Mouse (Mus musculus): ENCODE results near the gene 9130213A22Rik. TPM values are rescaled to one million over a fixed set of nuclear protein-coding genes. Genes with fewer than 3 reads are reported as not detected.

The 9130213A22Rik gene
- polyA plus RNA-seq (2012): 0.09 and 0.10 TPM in 2 replicates

DNA sequence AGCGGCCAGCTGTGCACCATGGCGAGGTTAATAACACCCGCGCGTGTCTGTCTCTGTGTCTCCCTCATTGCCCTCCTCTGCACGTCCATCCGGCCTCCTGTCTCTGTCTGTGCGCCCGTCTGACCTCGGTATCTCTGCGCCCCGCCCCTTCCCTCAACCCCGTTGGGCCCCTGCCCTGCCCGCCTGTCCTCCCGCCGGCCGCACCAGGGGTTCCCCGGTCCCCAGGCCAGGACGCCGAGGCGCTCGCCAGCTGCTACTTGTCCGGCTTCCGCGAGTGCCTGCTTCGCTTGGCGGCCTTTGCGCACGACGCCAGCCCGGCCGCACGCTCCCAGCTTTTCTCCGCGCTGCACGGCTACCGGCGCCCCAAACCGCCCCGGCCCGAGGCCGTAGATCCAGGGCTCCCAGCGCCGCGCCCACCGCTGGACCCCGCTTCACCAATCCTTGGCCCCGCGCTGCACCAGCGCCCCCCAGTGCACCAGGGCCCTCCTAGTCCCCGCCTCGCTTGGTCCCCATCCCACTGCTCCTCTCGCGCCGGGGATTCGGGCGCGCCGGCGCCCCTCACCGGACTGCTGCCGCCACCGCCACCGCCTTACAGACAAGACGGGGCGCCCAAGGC lies at the start of gene 9130213A22Rik:
9130213A22Rik (minus strand) TSS at position 254 of the 616 bp plus-strand sequence.
- TF ChIP-seq GATA1 (IDR thresholded peaks at IDR 0.05; ENCODE audit: low read length): no peak

DNA sequence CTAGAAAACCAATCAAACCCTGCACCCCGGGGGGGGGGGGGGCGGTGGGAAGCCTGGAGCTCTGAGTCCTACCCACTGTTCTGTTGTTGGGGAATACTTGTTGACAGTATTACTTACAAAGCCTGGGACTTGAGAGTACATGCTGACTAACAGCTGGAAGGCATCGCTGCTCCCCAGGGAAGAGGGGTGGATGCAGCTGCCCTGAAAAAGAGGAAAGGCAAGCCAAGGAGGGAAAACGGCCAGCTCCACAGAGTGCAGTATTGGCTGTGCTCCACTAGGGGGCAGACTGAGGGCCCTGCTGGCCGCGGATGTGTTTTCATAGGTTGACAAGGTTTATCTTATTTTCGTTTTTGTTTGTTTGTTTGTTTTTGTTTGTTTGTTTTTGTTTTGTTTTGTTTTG lies 49.2 kb upstream of the 9130213A22Rik start:
- TF ChIP-seq GATA1 (IDR thresholded peaks at IDR 0.05; ENCODE audit: low read length): no peak

DNA sequence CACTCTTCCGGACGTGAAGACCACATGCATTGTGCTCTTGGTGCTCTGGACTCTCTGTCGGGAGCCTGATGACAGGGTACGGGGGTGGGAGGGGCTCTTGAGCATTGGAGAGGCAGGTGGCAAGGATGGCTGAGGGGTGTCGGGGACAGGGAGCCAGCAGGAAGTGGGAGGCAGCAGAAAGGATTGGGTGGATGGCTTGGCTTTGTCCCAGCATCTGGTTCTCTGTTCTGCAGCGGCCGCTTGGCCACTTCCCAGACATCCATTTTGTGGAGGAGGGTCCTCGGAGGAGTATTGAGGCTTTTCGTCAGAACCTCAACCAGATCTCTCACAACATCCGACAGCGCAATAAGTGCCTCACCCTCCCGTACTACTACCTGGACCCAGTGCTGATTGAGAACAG lies 46.9 kb upstream of the 9130213A22Rik start:
- no peak for TF ChIP-seq GATA1 (IDR thresholded peaks at IDR 0.05; ENCODE audit: low read length)

DNA sequence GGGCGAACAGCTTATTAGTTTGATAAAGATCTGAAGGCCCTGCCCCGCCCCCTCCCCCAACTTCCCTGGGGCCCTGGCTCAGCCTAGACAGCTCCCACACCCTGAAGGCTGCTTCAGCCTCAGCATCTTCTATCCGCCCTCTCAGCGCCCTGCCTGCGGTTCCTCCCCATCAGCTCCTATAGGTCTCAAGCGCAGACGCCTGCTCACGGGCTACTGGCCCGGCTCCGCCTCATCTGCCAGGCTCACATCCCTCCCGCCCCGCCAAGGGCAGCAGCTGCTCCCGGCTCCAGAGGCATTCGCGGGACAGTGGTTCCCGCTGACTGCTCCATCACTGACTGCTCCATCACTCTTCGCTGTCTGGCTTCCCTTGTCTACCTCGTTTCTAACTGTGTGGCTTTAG lies 34.4 kb upstream of the 9130213A22Rik start, which contains the start of gene Alox12b:
Alox12b (plus strand) TSS at position 190 of the 400 bp plus-strand sequence.
- TF ChIP-seq GATA1 (IDR thresholded peaks at IDR 0.05; ENCODE audit: low read length): no peak

DNA sequence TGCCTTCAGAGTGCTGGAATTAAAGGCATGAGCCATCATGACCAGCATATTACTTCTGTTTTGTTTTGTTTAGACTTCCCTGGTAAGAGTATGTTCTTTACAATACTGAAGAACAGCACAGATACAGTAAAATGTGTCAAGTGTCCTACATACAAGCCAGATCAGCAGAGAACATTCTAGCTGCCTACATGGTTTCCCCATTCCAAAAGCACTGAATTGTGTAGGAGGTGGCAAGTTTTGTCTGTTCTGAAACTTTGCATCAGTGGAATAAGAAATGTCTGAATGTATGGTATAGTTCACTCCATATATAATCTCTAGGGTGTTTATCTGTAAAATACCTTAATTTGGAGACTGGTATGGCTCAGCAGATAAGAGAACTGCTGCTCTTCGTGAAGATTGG lies 33.0 kb upstream of the 9130213A22Rik start:
- no peak for TF ChIP-seq GATA1 (IDR thresholded peaks at IDR 0.05; ENCODE audit: low read length)

DNA sequence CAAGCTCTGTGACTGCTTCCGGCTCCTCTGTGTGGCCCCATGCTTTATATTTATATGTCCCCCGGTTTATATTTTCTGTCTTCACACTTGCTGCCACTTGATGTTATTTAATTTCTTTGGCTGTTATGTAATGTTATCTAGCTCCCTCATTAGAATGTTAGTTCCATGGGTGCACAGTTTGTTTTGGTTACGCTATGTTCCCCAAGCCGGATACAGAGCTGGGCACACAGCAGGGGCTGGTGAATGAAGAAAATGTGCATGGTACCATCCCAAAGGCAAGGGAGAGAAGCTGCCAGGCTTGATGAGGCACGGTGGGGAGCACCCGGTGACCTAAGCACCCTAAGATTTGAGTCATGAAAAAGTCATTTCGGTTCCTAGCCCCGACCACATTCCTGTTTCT lies 31.4 kb upstream of the 9130213A22Rik start:
- TF ChIP-seq GATA1 (IDR thresholded peaks at IDR 0.05; ENCODE audit: low read length): no peak

DNA sequence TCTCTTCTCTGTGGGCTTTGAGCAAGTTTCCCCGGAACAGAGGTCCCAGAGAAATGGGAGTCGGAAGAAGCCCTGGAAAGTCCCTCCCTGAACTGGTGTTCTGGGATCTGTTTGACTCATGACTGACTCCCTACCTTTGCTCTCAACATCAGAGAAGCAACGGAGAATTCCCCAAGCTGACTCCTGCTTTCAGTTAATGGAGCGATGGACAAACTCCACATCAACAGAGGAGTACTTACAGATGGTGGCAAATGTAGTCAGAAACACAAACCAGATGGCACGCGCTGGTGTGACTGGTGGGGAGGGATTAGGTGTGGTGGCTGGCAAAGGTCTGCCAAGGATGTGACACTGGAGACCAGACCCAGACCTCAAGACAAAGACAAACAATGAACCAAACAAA lies 28.6 kb upstream of the 9130213A22Rik start:
- no peak for TF ChIP-seq GATA1 (IDR thresholded peaks at IDR 0.05; ENCODE audit: low read length)

DNA sequence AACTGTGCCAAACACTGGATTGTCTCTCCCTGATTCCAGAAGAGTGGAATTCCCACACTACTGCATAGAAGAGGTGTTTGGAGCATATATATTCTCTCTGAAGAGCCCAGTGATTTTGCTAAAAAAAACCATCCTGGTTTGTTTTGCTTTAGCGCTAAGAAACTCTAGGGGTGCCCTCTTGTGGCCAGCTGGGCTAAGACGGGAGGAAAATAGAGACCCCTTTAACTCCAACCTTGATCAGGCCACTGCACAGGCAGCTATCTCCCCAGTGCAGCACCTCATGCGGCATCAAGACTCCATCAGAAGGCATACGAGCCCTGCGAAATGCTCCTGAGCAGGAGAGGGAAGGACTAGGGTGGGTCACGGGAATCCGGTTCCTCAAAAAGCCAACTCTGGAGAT lies 28.1 kb upstream of the 9130213A22Rik start:
- TF ChIP-seq GATA1 (IDR thresholded peaks at IDR 0.05; ENCODE audit: low read length): no peak

DNA sequence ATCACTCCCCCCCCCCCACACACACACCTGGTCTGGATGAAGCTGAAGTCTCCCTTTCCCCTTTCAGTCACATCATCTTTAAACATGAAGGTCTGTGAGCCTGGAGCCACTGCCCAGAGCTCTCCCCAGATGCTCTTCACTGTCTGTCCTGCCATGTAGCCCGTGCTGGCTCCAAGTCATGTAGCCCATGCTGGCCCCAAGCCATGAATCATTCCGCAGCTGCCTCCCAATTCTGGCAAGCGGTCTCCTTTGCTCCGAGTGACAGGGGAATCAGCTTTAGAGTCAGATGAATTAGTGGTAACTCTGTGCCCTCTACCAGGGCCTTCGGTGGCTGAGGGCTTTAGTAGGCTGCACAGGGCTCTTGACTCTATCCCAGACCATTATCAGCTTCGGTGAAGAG lies 27.3 kb upstream of the 9130213A22Rik start:
- TF ChIP-seq GATA1 (IDR thresholded peaks at IDR 0.05; ENCODE audit: low read length): no peak

DNA sequence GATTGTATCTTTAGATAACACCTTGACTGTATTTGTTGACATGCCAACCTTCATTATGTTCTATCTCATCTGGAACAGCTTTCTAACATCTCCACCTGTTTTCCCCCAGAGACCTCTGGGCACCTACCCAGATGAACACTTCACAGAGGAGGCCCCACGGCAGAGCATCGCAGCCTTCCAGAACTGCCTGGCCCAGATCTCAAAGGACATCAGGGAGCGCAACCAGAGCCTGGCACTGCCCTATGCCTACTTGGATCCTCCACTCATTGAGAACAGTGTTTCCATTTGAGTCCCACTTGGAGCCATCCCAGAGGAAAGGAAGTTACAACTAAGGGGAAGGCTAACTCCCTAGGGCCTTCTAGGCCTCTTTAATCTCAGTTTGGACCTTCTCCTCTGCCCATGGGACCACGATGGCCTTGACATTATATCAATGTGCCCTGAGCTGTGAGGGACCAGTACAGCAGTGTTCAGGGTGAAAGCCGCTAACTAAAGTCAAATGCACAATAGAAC lies 26.1 kb upstream of the 9130213A22Rik start:
- TF ChIP-seq GATA1 (IDR thresholded peaks at IDR 0.05; ENCODE audit: low read length): no peak

DNA sequence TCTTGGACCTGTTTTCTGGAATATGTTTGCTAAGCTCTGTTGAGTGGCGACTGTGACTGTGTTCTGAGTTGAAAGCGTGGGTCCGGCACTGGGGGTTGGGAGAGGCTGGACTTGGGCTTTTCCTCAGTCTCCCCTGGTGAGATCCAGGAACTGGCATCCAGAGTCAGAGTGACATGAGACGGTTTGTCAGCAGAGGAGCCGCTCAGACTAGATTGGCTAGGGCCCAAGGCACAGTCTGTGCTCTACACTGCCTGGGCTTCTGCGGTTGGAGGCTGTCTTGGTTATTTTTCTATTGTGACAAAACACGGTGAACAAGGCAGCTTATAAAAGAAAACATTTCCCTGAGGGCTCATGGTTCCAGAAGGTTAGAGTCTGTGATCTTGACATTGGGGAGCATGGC lies 25.2 kb upstream of the 9130213A22Rik start:
- TF ChIP-seq GATA1 (IDR thresholded peaks at IDR 0.05; ENCODE audit: low read length): no peak

DNA sequence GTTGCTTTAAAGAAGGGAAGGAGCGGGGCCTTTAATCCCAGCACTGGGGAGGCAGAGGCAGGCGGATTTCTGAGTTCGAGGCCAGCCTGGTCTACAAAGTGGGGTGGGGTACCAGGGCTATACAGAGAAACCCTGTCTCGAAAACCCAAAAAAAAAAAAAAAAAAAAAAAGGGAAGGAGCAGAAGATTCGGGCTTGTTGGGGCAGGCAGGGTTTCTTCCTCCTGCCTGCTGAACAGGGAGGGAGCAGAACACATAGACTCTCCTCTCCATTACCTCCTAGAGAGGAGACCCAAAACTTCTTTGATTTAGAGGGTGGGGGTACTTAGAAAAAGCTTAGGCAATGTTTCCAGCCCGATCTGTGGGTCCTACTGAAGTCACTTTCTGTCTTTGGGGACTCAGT lies 13.0 kb upstream of the 9130213A22Rik start:
- no peak for TF ChIP-seq GATA1 (IDR thresholded peaks at IDR 0.05; ENCODE audit: low read length)

DNA sequence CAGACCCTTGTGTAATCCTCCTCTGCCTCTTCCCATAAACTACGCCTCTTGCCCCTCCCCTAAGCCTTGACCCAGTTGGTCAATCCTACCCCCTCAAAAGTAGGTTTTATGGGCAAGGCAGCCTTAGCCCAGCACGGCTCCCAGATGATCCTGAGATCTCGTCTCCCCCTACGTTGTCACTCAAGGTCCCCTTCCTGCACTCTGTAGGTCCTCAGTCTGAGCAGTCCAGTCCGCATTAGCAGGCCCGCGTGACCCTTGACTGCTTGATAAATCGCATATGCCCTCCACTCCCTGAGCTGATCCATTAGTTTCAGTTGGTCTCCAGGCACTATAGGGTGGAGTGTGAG lies 12.2 kb upstream of the 9130213A22Rik start:
- TF ChIP-seq GATA1 (IDR thresholded peaks at IDR 0.05; ENCODE audit: low read length): no peak

DNA sequence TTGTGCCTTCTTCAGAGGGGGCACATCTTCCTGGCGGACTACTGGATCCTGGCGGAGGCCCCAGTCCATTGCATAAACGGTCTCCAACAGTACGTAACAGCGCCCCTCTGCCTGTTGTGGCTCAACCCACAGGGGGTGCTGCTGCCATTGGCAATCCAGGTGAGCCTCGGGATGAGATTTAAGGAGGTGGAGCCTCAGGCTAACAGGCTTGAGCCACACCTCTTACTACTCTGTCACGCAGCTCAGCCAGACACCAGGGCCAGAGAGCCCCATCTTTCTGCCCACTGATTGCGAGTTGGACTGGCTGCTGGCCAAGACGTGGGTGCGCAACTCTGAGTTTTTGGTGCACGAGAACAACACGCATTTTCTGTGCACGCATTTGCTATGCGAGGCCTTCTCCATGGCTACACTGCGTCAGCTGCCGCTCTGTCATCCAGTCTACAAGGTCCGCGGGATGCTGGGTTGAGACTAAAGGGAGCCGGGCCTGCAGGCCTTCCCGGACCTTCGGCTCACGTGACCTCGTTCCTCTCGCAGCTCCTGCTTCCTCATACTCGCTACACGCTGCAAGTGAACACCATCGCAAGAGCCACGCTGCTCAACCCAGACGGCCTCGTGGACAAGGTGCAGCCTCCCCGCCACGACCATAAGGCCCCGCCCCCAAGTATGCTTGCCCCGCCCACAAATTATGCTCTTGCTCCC lies 11.7 kb upstream of the 9130213A22Rik start:
- TF ChIP-seq GATA1 (IDR thresholded peaks at IDR 0.05; ENCODE audit: low read length): no peak

DNA sequence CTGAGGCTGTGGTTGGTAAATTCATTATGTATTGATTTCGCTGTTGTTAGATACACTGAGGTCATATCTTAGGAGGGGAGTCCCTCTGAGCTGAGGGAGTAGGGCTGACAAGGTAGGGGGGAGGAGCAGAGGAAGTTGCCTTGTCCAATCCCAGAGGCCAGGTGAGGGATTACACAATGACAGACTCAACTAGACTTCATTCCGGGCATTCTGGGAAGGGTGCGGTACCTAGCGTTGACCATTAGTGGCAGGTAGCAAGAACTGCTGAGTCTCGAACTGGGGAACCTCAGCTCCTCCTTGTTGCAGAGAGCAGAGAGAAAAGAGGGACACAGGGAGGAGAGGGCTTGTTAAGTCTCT lies 11.2 kb upstream of the 9130213A22Rik start:
- no peak for TF ChIP-seq GATA1 (IDR thresholded peaks at IDR 0.05; ENCODE audit: low read length)

DNA sequence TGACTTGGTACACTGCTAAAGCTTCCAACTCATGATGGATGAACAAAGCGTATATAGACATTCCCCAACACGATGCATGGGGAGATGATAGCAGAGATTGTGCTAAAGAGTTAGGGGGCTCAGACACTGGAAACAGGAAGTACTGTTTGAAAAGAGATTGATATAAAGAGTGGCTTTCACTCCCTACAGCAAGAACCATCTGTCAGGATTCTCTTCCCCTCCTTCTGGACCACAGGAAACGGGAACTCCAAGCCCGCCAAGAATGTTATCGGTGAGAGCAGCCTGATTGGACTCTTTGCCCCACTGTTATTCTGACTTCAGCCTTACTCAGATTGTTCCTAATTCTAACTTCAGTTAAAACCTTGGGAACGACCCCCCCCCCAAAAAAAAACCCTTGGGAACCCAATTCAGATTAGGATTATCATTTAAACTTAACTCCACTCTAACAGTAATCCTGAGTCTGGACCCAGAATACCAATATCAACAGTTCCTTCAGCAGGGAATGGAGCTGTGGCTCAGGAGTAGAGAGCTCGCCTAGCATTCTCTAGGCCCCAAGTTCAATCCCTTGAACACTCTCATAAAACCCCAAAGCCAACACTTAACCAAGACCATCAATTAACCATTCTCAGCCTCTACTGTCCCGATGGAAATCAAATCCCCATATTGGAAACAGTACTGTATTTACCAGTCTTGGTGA lies 6.2 kb upstream of the 9130213A22Rik start:
- TF ChIP-seq GATA1 (IDR thresholded peaks at IDR 0.05; ENCODE audit: low read length): no peak

DNA sequence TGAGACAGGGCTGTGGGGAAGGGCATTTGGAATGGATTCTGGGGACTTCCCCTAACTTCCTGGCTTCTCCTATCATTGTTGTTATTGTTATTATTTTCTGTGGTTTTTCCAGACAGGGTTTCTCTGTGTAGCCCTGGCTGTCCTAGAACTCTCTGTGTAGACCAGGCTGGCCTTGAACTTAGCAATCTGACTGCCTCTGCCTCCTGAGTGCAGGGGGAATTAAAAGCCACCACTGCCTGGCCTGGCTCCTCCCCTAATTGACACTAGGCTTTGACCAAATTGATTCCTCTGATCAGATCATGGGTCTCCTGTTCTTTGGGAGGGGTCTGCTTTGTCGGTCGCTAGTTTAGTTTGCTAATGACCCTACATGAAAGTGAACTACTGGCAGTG lies 4.3 kb upstream of the 9130213A22Rik start:
- TF ChIP-seq GATA1 (IDR thresholded peaks at IDR 0.05; ENCODE audit: low read length): no peak

All from G1E-ER4 (cell line).